Mouse (Mus musculus) cerebellum, adult 8-10 months (tissue): ENCODE results near the gene Zdhhc20.
"Not testable (repeated sequence)": the region's sequence is repeated elsewhere in the genome, so short reads cannot be mapped to it uniquely, and the experiment has no call there.

ENCODE experiments used
- DNase-seq: peaks from one replicate; pipeline ENCODE4 v3.0.0; 2022

Gene Zdhhc20

GRCm38 (mm10) chr14:57889541-57890010 is 500 bp downstream of the Zdhhc20 start:
- no peak for DNase-seq

- no peak for DNase-seq
Measured at GRCm38 (mm10) chr14:57887171-57887570, 2.9 kb downstream of the Zdhhc20 start.

GRCm38 (mm10) chr14:57886032-57886431 is 4.0 kb downstream of the Zdhhc20 start:
- DNase-seq: no peak

- DNase-seq: no peak
Measured at GRCm38 (mm10) chr14:57883341-57883740, 6.7 kb downstream of the Zdhhc20 start.

GRCm38 (mm10) chr14:57882720-57883119 is 7.4 kb downstream of the Zdhhc20 start:
- no peak for DNase-seq

GRCm38 (mm10) chr14:57881793-57882192 is 8.3 kb downstream of the Zdhhc20 start:
- DNase-seq: no peak

- no peak for DNase-seq
Measured at GRCm38 (mm10) chr14:57881074-57881473, 9.0 kb downstream of the Zdhhc20 start.

- DNase-seq: no peak
Measured at GRCm38 (mm10) chr14:57877921-57878320, 12.2 kb downstream of the Zdhhc20 start.

- peak; percentile 27 for DNase-seq
Measured at GRCm38 (mm10) chr14:57866676-57867276, 23.3 kb downstream of the Zdhhc20 start.

- DNase-seq: no peak
Measured at GRCm38 (mm10) chr14:57865256-57865655, 24.8 kb downstream of the Zdhhc20 start.

GRCm38 (mm10) chr14:57863129-57863528 is 26.9 kb downstream of the Zdhhc20 start:
- no peak for DNase-seq

- DNase-seq: no peak
Measured at GRCm38 (mm10) chr14:57861987-57862412, 28.1 kb downstream of the Zdhhc20 start.

- no peak for DNase-seq
Measured at GRCm38 (mm10) chr14:57859520-57859919, 30.6 kb downstream of the Zdhhc20 start.

- DNase-seq: no peak
Measured at GRCm38 (mm10) chr14:57858601-57859000, 31.5 kb downstream of the Zdhhc20 start.

- not testable (repeated sequence) for DNase-seq
Measured at GRCm38 (mm10) chr14:57856037-57856436, 34.0 kb downstream of the Zdhhc20 start.

- DNase-seq: no peak
Measured at GRCm38 (mm10) chr14:57852961-57853360, 37.1 kb downstream of the Zdhhc20 start.

- no peak for DNase-seq
Measured at GRCm38 (mm10) chr14:57850330-57850729, 39.7 kb downstream of the Zdhhc20 start.

GRCm38 (mm10) chr14:57848646-57849045 is 41.4 kb downstream of the Zdhhc20 start:
- no peak for DNase-seq

GRCm38 (mm10) chr14:57848061-57848460 is 42.0 kb downstream of the Zdhhc20 start:
- DNase-seq: not testable (repeated sequence)

- no peak for DNase-seq
Measured at GRCm38 (mm10) chr14:57844535-57844934, 45.5 kb downstream of the Zdhhc20 start.

GRCm38 (mm10) chr14:57835157-57835556 is 54.9 kb downstream of the Zdhhc20 start:
- no peak for DNase-seq

GRCm38 (mm10) chr14:57833526-57833925 is 56.5 kb downstream of the Zdhhc20 start:
- DNase-seq: no peak

- DNase-seq: no peak
Measured at GRCm38 (mm10) chr14:57827284-57827683, 62.8 kb downstream of the Zdhhc20 start.

- peak; percentile 86 for DNase-seq
Measured at GRCm38 (mm10) chr14:57825788-57826751, 64.0 kb downstream of the Zdhhc20 start, which contains the start of the genes Ska3 and Mrpl57. TSS of gene Ska3 (minus strand) at chr14:57826185. TSS of gene Mrpl57 (plus strand) at chr14:57826234.
